Mouse (Mus musculus) midbrain, embryonic 15.5 days (tissue): ENCODE measurements at regions not wholly inside any gene's neighbourhood (a gene's known extent, or its start where the extent isn't known, plus 50 kb on each side); places are given as distances from the start of the nearest gene placed in this dataset.

Experiments
- ATAC-seq: fragments of 200-750 bp; cut with Nextera tagmentation; replicated peaks from 2 replicates; pipeline ENCODE4 v1.8.0; 2017; ENCODE audit warnings: moderate TSS enrichment
- H3K27ac ChIP-seq: fragments of 300-500 bp; sonication (generic); 2 replicates; pipeline ENCODE4 v1.5.1; 2015; ENCODE audit warnings: mild to moderate bottlenecking, inconsistent platforms
- H3K27me3 ChIP-seq: fragments of 300-500 bp; sonication (generic); replicated peaks from 2 replicates; pipeline ENCODE4 v1.6.1; 2015; ENCODE audit warnings: inconsistent platforms
- H3K36me3 ChIP-seq: fragments of 300-500 bp; sonication (generic); replicated peaks from 2 replicates; pipeline ENCODE4 v1.6.1; 2015; ENCODE audit warnings: inconsistent platforms
- H3K4me1 ChIP-seq: fragments of 300-500 bp; sonication (generic); 2 replicates; pipeline ENCODE4 v1.6.1; 2015; ENCODE audit warnings: inconsistent platforms
- H3K4me2 ChIP-seq: fragments of 300-500 bp; sonication (generic); 2 replicates; pipeline ENCODE4 v1.6.1; 2015; ENCODE audit warnings: inconsistent platforms, mild to moderate bottlenecking, moderate library complexity
- H3K4me3 ChIP-seq: fragments of 300-500 bp; sonication (generic); 2 replicates; pipeline ENCODE4 v1.5.1; 2015; ENCODE audit warnings: mild to moderate bottlenecking, inconsistent platforms
- H3K9ac ChIP-seq: fragments of 300-500 bp; sonication (generic); 2 replicates; pipeline ENCODE4 v1.6.1; 2015; ENCODE audit warnings: mild to moderate bottlenecking, inconsistent platforms
- H3K9me3 ChIP-seq: fragments of 300-500 bp; sonication (generic); 2 replicates; pipeline ENCODE4 v1.6.1; 2016; ENCODE audit warnings: inconsistent platforms
- WGBS: fragments of 180-500 bp; shearing (Covaris S2); methylation state at CpG from one replicate; pipeline ENCODE4 v1.1.7; 2015; ENCODE audit warnings: mixed read lengths; 5-methylcytosine and 5-hydroxymethylcytosine counted together

DNA sequence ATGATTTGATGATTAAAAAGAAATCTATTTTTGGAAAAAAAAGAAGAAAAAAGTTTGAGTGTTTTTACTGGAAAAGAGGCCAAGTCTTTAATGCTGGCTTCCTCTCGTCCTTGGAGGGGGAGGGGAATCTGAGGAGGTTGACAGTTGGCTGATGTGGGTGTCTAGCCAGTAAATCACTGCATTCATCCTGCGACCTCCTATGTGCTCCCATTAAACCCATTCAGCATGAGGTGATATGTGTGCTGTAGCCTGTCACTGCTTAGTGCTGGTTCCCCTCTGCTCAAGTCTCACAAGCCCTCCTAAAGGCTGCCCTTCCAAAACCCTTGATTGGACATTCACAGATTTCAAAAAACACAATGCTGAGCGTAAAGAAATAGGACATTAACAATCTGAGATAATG lies 68.7 kb downstream of the Atoh1 start:
- peaks cover 3% of the 10 kb centered on the region; the same call in 1 of the 2 replicates for H3K4me1 ChIP-seq

DNA sequence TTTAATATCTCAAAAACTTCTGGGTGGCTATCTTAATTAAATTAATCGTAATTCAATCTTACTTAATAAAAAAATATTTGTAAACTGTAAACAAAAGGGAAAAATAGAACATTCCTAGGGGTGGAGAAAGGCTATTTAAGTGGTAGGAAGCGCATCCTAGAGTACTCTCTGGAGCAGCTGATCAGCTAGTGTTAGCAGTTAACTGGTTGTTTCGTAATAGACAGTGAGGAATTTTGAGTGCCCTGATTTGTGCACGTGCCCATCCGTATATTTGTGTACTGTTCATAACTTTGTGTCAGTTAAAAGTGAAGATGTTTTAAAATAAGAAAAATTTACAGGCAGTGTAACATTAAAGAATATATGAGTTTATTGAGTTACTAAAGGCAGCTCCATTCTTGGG lies 69.9 kb downstream of the Atoh1 start:
- H3K36me3 ChIP-seq: no peaks in the 10 kb centered on the region
- H3K27me3 ChIP-seq: no peaks in the 10 kb centered on the region
- no peak overlapping the region for H3K27ac ChIP-seq
- peak overlapping the region; percentile 70 for H3K4me2 ChIP-seq
- WGBS: 57% methylated on average over 5 of the region's 5 CpGs
- H3K9me3 ChIP-seq: no peaks in the 10 kb centered on the region
- peak overlapping the region; percentile 23; the same call in 1 of the 2 replicates for H3K9ac ChIP-seq
- H3K4me3 ChIP-seq: peak overlapping the region; percentile 43
- ATAC-seq: 0 out of 2 replicates have a peak, but pooled peaks have one; percentile 15
- peaks cover 3% of the 10 kb centered on the region; the same call in 1 of the 2 replicates for H3K4me1 ChIP-seq

More for the DNA sequence above, 68.7 kb downstream of the Atoh1 start:
- H3K9me3 ChIP-seq: no peaks in the 10 kb centered on the region
- no peaks in the 10 kb centered on the region for H3K36me3 ChIP-seq
- WGBS: 41% methylated on average over 3 of the region's 3 CpGs
- no peak overlapping the region for H3K4me3 ChIP-seq
- no peaks in the 10 kb centered on the region for H3K27me3 ChIP-seq
- ATAC-seq: no peak
- H3K9ac ChIP-seq: no peak overlapping the region
- no peak overlapping the region for H3K4me2 ChIP-seq
- no peak overlapping the region for H3K27ac ChIP-seq

DNA sequence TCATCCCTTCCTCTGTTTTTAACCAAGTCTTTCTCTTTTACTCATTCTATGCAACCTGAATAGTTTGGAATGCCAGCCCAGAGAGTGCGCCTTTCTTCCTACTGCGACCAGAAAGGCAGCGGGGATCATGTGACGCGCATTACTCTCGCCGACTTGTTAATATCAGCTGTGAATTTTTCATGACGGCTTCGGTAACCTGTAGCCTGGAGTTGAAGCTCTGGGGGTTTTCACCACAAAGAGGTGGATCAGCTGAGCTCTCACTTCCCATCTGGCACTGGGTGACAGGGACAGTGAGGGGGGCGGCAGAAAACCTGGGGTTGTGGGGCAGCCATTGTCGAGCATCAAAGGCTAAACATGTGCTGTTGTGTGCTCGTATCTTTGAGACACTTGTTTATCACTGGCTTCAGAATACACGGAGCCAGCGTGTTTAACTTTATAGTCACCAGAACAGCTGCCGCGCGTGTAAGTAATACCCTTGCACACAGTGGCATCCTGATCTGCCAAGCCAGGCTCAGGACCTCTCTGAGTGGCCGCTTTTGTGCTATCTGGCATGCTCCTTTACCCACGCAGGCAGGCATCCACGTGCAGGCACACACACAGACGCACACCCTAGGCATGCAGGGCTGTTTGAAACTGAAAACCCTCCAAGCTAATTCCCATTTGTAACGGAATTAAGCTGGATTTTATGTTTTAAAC lies 70.5 kb downstream of the Atoh1 start:
- Histone ChIP-seq H3K27me3 (no peaks in the 10 kb centered on the region), H3K36me3 (no peaks in the 10 kb centered on the region), H3K9me3 (no peaks in the 10 kb centered on the region), H3K4me1 (peaks cover 3% of the 10 kb centered on the region; the same call in 1 of the 2 replicates), H3K4me2 (peak overlapping the region; percentile 70), H3K27ac (no peak overlapping the region), H3K9ac (peak overlapping the region; percentile 23), H3K4me3 (peak overlapping the region; percentile 43)
- WGBS: 5% methylated on average over 22 of the region's 22 CpGs
- ATAC-seq: peak; percentile 90

DNA sequence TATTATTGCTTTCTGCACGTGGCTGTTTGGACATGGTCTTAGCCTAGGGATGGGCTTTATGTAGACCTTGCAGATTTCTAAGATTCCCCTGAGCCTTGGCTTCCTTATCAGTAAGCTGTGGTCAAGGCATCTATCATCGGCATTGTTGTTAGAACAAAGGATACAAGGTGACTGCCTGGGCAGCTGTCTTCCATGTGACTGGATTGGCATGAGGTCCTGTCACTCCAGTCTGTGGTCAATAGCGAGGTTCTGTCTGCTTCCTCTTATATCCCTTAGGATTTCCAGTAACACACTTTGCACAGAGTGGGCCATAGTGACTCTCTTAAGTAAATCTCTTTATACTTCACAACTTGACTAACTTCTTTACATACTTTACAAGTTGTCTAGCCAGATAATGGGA lies 72.0 kb downstream of the Atoh1 start:
- H3K4me3 ChIP-seq: no peak overlapping the region
- no peaks in the 10 kb centered on the region for H3K36me3 ChIP-seq
- H3K9ac ChIP-seq: no peak overlapping the region
- no peaks in the 10 kb centered on the region for H3K9me3 ChIP-seq
- 39% methylated on average over 3 of the region's 3 CpGs for WGBS
- no peak overlapping the region for H3K4me2 ChIP-seq
- H3K27me3 ChIP-seq: no peaks in the 10 kb centered on the region
- H3K4me1 ChIP-seq: peaks cover 3% of the 10 kb centered on the region; the same call in 1 of the 2 replicates
- H3K27ac ChIP-seq: no peak overlapping the region
- no peak for ATAC-seq

DNA sequence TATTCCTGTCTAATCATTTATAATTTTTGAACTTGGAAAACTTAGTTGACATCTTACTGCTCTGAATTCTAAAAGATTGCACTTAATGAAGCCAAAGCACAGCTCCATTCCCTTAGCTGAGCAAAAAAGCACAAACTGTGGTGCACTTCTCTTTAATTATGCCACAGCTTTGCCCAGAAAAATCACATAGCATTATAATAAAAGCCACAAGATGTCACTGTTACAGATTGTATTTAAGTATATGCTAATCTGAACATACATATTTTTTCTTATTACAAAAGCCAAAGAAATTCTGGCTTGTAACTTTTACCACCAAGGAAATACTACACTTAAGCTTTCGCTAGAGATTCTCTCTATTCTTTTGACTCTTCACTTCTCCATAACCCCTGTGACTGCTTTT lies 86.2 kb downstream of the Atoh1 start:
- Histone ChIP-seq H3K36me3 (no peaks in the 10 kb centered on the region), H3K4me1 (no peaks in the 10 kb centered on the region), H3K27me3 (no peaks in the 10 kb centered on the region), H3K9ac (no peak overlapping the region), H3K27ac (no peak overlapping the region), H3K4me3 (no peak overlapping the region), H3K4me2 (no peak overlapping the region), H3K9me3 (no peaks in the 10 kb centered on the region)
- 92% methylated on average over 1 of the region's 1 CpGs for WGBS
- no peak for ATAC-seq

DNA sequence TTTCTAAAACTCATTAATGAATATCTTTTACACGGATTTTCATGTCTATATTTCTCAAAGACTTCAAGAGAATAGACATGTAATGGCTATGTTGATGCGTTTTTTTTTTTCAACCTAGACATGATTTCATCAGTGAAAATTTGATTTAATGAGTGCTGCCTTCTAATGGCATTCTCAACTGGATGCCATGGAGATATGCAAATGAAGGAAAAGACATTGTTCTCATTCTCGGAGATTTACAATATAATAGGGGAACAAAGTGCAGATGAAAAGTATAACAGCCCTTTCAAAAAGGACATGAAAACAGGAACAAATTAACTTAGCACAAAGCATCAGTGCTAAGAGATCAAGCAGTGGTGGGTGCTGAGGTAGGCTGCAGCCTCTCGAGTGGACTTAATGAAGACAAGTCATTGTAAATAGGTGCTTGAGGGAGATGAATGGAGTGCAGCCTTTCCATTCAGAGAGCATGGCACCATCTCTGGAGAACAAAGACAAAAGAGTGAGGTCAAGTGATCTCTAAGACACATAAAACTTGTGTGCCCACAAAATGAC lies 120.2 kb downstream of the Atoh1 start:
- WGBS: 30% methylated on average over 4 of the region's 4 CpGs
- H3K27me3 ChIP-seq: no peaks in the 10 kb centered on the region
- no peak overlapping the region for H3K4me2 ChIP-seq
- H3K4me1 ChIP-seq: no peaks in the 10 kb centered on the region
- H3K36me3 ChIP-seq: no peaks in the 10 kb centered on the region
- no peaks in the 10 kb centered on the region for H3K9me3 ChIP-seq
- no peak overlapping the region for H3K27ac ChIP-seq
- no peak for ATAC-seq
- no peak overlapping the region for H3K9ac ChIP-seq
- H3K4me3 ChIP-seq: no peak overlapping the region

DNA sequence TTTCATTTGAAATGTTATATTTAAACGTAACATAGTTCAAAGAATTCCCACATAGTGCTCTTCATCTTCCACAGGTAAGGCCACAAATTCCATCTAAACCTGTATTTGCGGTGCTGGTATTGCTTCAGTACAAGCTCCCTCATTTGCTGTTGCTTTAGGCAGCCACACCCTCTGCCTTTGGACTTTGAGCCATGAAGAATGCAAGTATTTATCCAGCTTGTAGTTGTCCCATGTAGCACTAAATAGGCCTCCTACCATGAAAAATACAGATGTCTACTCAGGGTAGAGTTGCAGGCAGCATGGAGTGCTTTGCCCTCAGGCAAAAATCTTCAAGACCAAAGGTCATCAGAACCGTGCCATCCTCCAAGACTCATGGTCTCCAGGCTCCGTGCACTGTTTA lies 134.0 kb downstream of the Atoh1 start:
- ATAC-seq: no peak
- Histone ChIP-seq H3K4me2 (no peak overlapping the region), H3K4me1 (no peaks in the 10 kb centered on the region), H3K27ac (no peak overlapping the region), H3K9me3 (no peaks in the 10 kb centered on the region), H3K9ac (no peak overlapping the region), H3K36me3 (no peaks in the 10 kb centered on the region), H3K27me3 (no peaks in the 10 kb centered on the region), H3K4me3 (no peak overlapping the region)
- WGBS: 82% methylated on average over 4 of the region's 4 CpGs

DNA sequence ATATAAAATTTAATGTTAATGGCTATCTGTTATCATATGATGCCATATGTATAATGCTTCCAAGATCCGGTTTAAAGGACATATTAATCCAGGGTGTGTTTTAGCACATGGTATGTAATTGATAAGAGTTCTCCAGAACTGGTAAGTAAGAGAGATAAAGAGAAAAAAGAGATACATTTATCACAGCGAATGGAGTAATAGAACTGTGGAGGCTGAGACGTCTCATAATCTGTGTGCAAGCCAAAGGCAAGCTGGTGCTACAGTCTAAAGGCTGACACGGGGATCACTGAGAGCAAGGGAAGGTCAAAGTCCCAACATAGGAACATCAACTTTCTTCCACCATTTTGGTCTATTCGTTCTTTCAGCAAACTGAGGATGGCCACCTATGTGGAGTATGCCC lies 146.0 kb upstream of the Smarcad1 start:
- 87% methylated on average over 5 of the region's 5 CpGs for WGBS
- H3K27me3 ChIP-seq: no peaks in the 10 kb centered on the region
- no peaks in the 10 kb centered on the region for H3K36me3 ChIP-seq
- H3K9ac ChIP-seq: no peak overlapping the region
- no peak for ATAC-seq
- H3K4me2 ChIP-seq: no peak overlapping the region
- no peaks in the 10 kb centered on the region for H3K9me3 ChIP-seq
- H3K4me3 ChIP-seq: no peak overlapping the region
- no peak overlapping the region for H3K27ac ChIP-seq
- H3K4me1 ChIP-seq: no peaks in the 10 kb centered on the region
